Mouse (Mus musculus): Measurements from ENCODE around the gene Opcml.

GRCm38 (mm10) chr9:28190226-28190625 is 399.7 kb downstream of the Opcml start:
- TF ChIP-seq USF1 (IDR thresholded peaks at IDR 0.05; ENCODE audit: low read depth) (no peak), TCF12 (IDR thresholded peaks at IDR 0.05; ENCODE audit: insufficient read depth, poor library complexity, severe bottlenecking) (no peak), POLR2A (IDR thresholded peaks at IDR 0.05; ENCODE audit: insufficient read length, low read depth) (no peak), MYOD1 (IDR thresholded peaks at IDR 0.05; ENCODE audit: control insufficient read depth in 1 of 3, insufficient read length in 2 of 3, low read depth in 2 of 3) (no peak), MAX (IDR thresholded peaks at IDR 0.05; ENCODE audit: low read depth) (no peak), E2F4 (IDR thresholded peaks at IDR 0.05; ENCODE audit: insufficient read depth) (no peak), MYOG (IDR thresholded peaks at IDR 0.05; ENCODE audit: control insufficient read depth in 1 of 3, insufficient read depth in 1 of 3, insufficient read length in 2 of 3, low read depth in 2 of 3) (no peak), REST (IDR thresholded peaks at IDR 0.05; ENCODE audit: insufficient read depth, insufficient read length) (no peak), CEBPB (IDR thresholded peaks at IDR 0.05; ENCODE audit: insufficient read depth, poor library complexity, severe bottlenecking) (no peak)
